Mouse (Mus musculus): ENCODE results near the gene Nceh1. TPM values are rescaled to one million over a fixed set of nuclear protein-coding genes. Genes with fewer than 3 reads are reported as not detected.

Gene Nceh1
- total and polyA plus RNA-seq, 2 experiments from 2014 or later: 30.2 to 33.6 TPM

DNA sequence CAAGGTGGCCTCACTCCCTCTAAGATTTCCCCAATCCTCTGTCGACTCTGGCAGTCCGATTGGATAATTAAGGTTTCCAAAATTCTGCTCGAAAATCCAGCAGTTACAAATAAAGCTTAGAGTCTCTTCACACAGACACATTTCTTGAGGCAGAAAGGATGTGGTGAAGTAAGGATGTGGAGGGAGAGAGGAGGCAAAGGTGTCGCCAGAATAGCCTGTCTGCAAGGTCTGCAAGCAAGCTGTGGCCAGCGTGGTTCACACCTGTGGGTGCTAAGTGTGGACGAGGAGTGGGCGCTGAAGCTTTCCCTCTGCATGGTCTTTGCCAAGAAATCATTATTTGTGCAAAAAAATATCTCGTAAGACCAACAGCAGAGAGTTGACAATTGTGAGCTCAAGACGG lies 139.8 kb downstream of the Nceh1 start:
- Histone ChIP-seq H3K4me3 (ENCODE audit: low read depth, low read length) (no peak overlapping the region), H3K9ac (replicated peaks; ENCODE audit: low read length, poor library complexity, severe bottlenecking) (no peak overlapping the region), H3K27me3 (ENCODE audit: insufficient read depth, low read length) (no peaks in the 10 kb centered on the region), H3K27ac (ENCODE audit: low read depth, low read length) (no peak overlapping the region), H3K4me1 (ENCODE audit: insufficient read depth, low read length) (no peaks in the 10 kb centered on the region), H3K4me2 (ENCODE audit: low read depth, low read length, poor library complexity, severe bottlenecking) (no peak overlapping the region), H3K36me3 (ENCODE audit: insufficient read depth, low read length) (no peaks in the 10 kb centered on the region), H3K9me3 (ENCODE audit: low read length) (no peaks in the 10 kb centered on the region)
- ATAC-seq (ENCODE audit: low FRiP score): no peak
- no peak for DNase-seq (ENCODE audit: low spot score)
- no peak for TF ChIP-seq CTCF (IDR thresholded peaks at IDR 0.05)
- WGBS: 89% methylated on average over 9 of the region's 9 CpGs

DNA sequence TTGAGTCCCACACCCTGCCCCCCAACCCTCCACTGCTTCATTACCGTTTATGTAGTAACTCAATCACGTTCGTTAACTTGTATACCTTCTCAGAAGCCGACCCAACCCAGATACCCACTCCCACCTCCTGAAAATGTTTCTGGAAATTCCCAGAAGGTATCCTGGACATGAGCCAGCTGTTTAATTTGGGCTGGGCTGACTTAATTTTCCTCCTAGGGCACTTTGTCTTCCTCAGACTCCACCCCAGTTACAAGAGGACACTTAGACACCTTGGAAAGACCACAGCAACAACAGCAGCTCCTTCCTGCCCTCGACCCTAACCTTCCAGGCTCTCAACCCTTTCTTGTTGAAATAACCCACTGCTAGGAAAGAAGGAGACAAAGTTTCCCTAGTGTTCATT lies 140.8 kb downstream of the Nceh1 start:
- no peak overlapping the region for H3K4me2 ChIP-seq (ENCODE audit: low read depth, low read length, poor library complexity, severe bottlenecking)
- H3K4me1 ChIP-seq (ENCODE audit: insufficient read depth, low read length): no peaks in the 10 kb centered on the region
- no peaks in the 10 kb centered on the region for H3K36me3 ChIP-seq (ENCODE audit: insufficient read depth, low read length)
- no peak overlapping the region for H3K4me3 ChIP-seq (ENCODE audit: low read depth, low read length)
- H3K9me3 ChIP-seq (ENCODE audit: low read length): no peaks in the 10 kb centered on the region
- no peak overlapping the region for H3K9ac ChIP-seq (replicated peaks; ENCODE audit: low read length, poor library complexity, severe bottlenecking)
- 80% methylated on average over 5 of the region's 5 CpGs for WGBS
- DNase-seq (ENCODE audit: low spot score) (no peak), ATAC-seq (ENCODE audit: low FRiP score) (no peak)
- H3K27me3 ChIP-seq (ENCODE audit: insufficient read depth, low read length): no peaks in the 10 kb centered on the region
- H3K27ac ChIP-seq (ENCODE audit: low read depth, low read length): no peak overlapping the region
- no peak for TF ChIP-seq CTCF (IDR thresholded peaks at IDR 0.05)

DNA sequence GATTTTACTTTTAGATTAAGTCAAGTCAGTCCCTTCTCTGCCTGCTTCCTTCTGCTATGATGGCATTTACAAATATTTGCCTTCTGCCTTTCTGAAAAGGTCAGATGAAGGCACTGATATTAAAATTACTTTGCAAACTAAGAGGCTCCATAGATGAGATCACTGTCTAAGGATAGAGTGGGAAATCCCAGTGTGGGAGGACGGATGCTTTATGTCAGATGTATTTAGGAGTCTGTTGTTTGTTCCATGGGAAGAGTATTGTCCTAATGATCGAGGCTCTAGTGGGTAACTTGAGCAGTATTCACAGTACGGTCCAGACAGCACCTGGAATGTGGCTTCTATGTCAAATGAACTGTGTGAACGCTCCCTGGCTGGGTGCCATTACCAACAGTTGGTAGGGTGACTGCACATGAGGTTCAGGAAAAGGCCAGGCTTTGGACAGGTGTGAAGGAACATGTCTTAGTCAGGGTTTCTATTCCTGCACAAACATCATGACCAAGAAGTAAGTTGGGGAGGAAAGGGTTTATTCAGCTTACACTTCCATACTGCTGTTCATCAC lies 143.9 kb downstream of the Nceh1 start:
- Histone ChIP-seq H3K4me1 (ENCODE audit: insufficient read depth, low read length) (no peaks in the 10 kb centered on the region), H3K9me3 (ENCODE audit: low read length) (no peaks in the 10 kb centered on the region), H3K36me3 (ENCODE audit: insufficient read depth, low read length) (no peaks in the 10 kb centered on the region), H3K9ac (replicated peaks; ENCODE audit: low read length, poor library complexity, severe bottlenecking) (no peak overlapping the region), H3K4me2 (ENCODE audit: low read depth, low read length, poor library complexity, severe bottlenecking) (no peak overlapping the region), H3K4me3 (ENCODE audit: low read depth, low read length) (no peak overlapping the region), H3K27ac (ENCODE audit: low read depth, low read length) (no peak overlapping the region), H3K27me3 (ENCODE audit: insufficient read depth, low read length) (no peaks in the 10 kb centered on the region)
- ATAC-seq (ENCODE audit: low FRiP score) (no peak), DNase-seq (ENCODE audit: low spot score) (no peak)
- TF ChIP-seq CTCF (IDR thresholded peaks at IDR 0.05): no peak
- 83% methylated on average over 4 of the region's 4 CpGs for WGBS

DNA sequence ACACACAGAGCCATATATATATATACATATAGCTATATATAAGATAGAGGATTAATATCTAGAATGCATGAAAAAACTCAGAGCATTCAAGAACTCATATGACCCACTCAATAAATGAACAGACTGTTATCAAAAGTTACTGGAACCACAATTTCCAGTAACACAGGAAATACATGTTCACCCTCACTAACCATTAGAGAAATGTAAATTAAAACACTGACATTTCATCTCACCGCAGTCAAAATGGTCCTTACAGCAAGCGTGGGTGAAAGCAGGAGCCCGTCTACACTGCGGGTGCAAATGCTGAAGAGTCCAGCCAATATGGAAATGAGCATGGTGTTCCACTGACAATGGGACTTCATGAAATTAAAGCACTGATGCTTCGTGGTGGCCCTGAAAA lies 147.9 kb downstream of the Nceh1 start:
- no peak overlapping the region for H3K4me2 ChIP-seq (ENCODE audit: low read depth, low read length, poor library complexity, severe bottlenecking)
- no peaks in the 10 kb centered on the region for H3K4me1 ChIP-seq (ENCODE audit: insufficient read depth, low read length)
- ATAC-seq (ENCODE audit: low FRiP score): no peak
- H3K9me3 ChIP-seq (ENCODE audit: low read length): no peaks in the 10 kb centered on the region
- no peaks in the 10 kb centered on the region for H3K36me3 ChIP-seq (ENCODE audit: insufficient read depth, low read length)
- H3K9ac ChIP-seq (replicated peaks; ENCODE audit: low read length, poor library complexity, severe bottlenecking): no peak overlapping the region
- no peak overlapping the region for H3K4me3 ChIP-seq (ENCODE audit: low read depth, low read length)
- H3K27me3 ChIP-seq (ENCODE audit: insufficient read depth, low read length): no peaks in the 10 kb centered on the region
- WGBS: 91% methylated on average over 5 of the region's 5 CpGs
- no peak overlapping the region for H3K27ac ChIP-seq (ENCODE audit: low read depth, low read length)
- TF ChIP-seq CTCF (IDR thresholded peaks at IDR 0.05): no peak
- DNase-seq (ENCODE audit: low spot score): no peak

Other genes starting within 250 kb of the Nceh1 start
- gene Ect2, start 29.1 kb upstream of the Nceh1 start, total RNA-seq (2014; rRNA removed): 2.8 and 3.9 TPM in 2 replicates
- 2.2 and 2.5 TPM in 2 replicates for gene Ect2, start 29.1 kb upstream of the Nceh1 start, polyA plus RNA-seq (2015; fragmentation: Nextera tagmentation; extraction: Ambion mirVana)
- gene Tnfsf10, start 134.1 kb downstream of the Nceh1 start, total RNA-seq (2014; rRNA removed): 0.47 and 3.3 TPM in 2 replicates
- 0.27 and 0.33 TPM in 2 replicates for gene Tnfsf10, start 134.1 kb downstream of the Nceh1 start, polyA plus RNA-seq (2015; fragmentation: Nextera tagmentation; extraction: Ambion mirVana)
- 2.5 and 2.8 TPM in 2 replicates for gene Ghsr, start 188.4 kb downstream of the Nceh1 start, total RNA-seq (2014; rRNA removed)
- gene Ghsr, start 188.4 kb downstream of the Nceh1 start, polyA plus RNA-seq (2015; fragmentation: Nextera tagmentation; extraction: Ambion mirVana): 0.59 and 0.65 TPM in 2 replicates

Measured in midbrain, postnatal 0 days (tissue).